Mouse (Mus musculus): ENCODE measurements around the gene Nrsn2. TPM values are rescaled to one million over a fixed set of nuclear protein-coding genes. Genes with fewer than 3 reads are reported as not detected.

Gene Nrsn2
- polyA plus RNA-seq, 1 experiment from 2014 or later = not detected

GRCm38 (mm10) chr2:152406126-152406525 lies 29.7 kb upstream of the Nrsn2 start:
- CTCF ChIA-PET = interaction anchor here (1.5 to 1.7 kb wide), 2 partner anchors 13 to 31 kb away, joined by 3 to 5 read pairs; no protein-coding TSS in a partner anchor
- DNase-seq (ENCODE audit: low read depth, low spot score) (no peak), ATAC-seq (peak; percentile 99)
- in situ Hi-C loops (cut with MboI; ENCODE audit: low pct_unique_long_range_greater_than_20kb) = no loop called here
- POLR2A ChIA-PET = no interaction called here
- no peak for TF ChIP-seq CTCF (IDR thresholded peaks at IDR 0.05)
- H3K27me3 ChIP-seq = no peaks in the 10 kb centered on the region

GRCm38 (mm10) chr2:152399122-152399542 lies 22.7 kb upstream of the Nrsn2 start:
- ChIA-PET CTCF (no interaction called here), POLR2A (interaction anchor here (1.3 kb wide), 1 partner anchor 15 kb away, joined by 3 read pairs; no protein-coding TSS in a partner anchor)
- in situ Hi-C loops (cut with MboI; ENCODE audit: low pct_unique_long_range_greater_than_20kb) = no loop called here
- no peak for DNase-seq (ENCODE audit: low read depth, low spot score)
- no peaks in the 10 kb centered on the region for H3K27me3 ChIP-seq
- TF ChIP-seq CTCF (IDR thresholded peaks at IDR 0.05) = no peak
- no peak for ATAC-seq

DNA sequence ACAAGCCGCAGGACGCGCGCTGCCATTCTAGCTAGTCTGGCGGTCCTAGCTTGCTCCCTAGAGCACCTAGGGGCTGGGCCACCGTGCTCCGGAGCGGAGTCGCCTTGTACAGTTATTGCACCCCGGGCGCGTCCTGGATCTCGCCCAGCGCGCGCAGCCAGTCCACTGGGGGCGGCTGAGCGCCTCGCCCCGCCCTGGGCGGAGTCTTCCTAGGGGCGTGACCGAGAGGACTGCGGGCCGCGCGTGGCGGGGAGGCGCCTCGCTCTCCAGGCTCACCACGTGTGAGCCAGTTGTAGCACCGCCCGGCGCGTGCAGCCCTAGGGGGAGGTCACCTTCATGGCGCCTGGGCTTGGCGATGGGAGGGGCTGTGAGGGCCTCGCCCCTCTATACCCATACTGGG lies 22.3 kb upstream of the Nrsn2 start:
- ChIA-PET CTCF (no interaction called here), POLR2A (interaction anchor here (1.0 to 1.3 kb wide), 2 partner anchors 12 to 15 kb away, joined by 3 read pairs; no protein-coding TSS in a partner anchor)
- TF ChIP-seq CTCF (IDR thresholded peaks at IDR 0.05) = no peak
- DNase-seq (ENCODE audit: low read depth, low spot score) (no peak), ATAC-seq (peak; percentile 50)
- in situ Hi-C loops (cut with MboI; ENCODE audit: low pct_unique_long_range_greater_than_20kb) = no loop called here
- no peaks in the 10 kb centered on the region for H3K27me3 ChIP-seq

DNA sequence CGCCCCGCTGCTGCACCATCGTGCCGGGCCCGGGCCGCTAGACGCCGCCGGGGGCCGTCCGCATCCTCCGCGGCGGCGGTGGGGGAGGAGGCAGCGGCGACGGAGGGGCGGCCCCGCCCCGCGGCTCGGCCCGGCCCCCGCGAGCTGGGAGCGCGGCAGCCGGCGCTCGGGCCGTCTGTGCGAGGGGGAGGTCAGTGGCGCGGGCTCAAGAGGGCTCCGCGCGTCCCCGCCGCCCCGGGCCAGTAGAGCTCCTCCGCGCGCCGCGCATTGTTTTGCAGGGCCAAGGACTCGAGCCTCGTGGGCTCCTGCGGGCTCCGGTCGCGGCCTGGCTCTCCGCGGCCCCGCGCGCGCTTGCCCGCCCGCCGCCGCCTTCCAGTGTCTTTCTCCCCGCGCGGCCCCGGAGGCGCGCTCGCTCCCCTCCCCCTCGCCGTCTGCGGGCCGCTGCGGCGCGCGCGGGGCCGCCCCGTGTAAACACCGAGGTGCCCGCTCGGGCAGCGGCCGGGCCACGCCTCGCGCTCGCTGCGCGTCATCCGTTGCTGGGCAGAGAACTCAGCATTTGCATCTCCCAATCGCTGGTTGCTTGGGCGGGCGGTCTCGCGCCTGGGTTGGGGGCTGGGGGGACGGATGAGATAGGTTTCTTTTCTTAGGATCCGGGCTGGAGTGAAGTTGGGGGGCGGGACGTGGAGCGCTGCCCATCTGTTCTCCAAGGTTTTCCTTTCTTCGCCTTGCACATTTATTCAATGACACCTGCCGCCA lies 21.4 kb upstream of the Nrsn2 start, which contains the start of gene Sox12:
Sox12 (minus strand) TSS at position 384 of the 756 bp plus-strand sequence.
- TF ChIP-seq CTCF (IDR thresholded peaks at IDR 0.05) = no peak
- in situ Hi-C loops (cut with MboI; ENCODE audit: low pct_unique_long_range_greater_than_20kb) = no loop called here
- CTCF ChIA-PET = no interaction called here
- no peaks in the 10 kb centered on the region for H3K27me3 ChIP-seq
- ATAC-seq (peak; percentile 70), DNase-seq (ENCODE audit: low read depth, low spot score) (no peak)
- POLR2A ChIA-PET = interaction anchor here (1.0 to 1.4 kb wide), 2 partner anchors 13 to 46 kb away, joined by 3 read pairs; no protein-coding TSS in a partner anchor

- peak; percentile 13 for ATAC-seq
- DNase-seq (ENCODE audit: low read depth, low spot score) = no peak
- ChIA-PET CTCF (no interaction called here), POLR2A (interaction anchor here (1.4 kb wide), 1 partner anchor 46 kb away, joined by 3 read pairs; no protein-coding TSS in a partner anchor)
- in situ Hi-C loops (cut with MboI; ENCODE audit: low pct_unique_long_range_greater_than_20kb) = no loop called here
- no peak for TF ChIP-seq CTCF (IDR thresholded peaks at IDR 0.05)
- no peaks in the 10 kb centered on the region for H3K27me3 ChIP-seq
Measured at GRCm38 (mm10) chr2:152397004-152397589, 20.7 kb upstream of the Nrsn2 start.

DNA sequence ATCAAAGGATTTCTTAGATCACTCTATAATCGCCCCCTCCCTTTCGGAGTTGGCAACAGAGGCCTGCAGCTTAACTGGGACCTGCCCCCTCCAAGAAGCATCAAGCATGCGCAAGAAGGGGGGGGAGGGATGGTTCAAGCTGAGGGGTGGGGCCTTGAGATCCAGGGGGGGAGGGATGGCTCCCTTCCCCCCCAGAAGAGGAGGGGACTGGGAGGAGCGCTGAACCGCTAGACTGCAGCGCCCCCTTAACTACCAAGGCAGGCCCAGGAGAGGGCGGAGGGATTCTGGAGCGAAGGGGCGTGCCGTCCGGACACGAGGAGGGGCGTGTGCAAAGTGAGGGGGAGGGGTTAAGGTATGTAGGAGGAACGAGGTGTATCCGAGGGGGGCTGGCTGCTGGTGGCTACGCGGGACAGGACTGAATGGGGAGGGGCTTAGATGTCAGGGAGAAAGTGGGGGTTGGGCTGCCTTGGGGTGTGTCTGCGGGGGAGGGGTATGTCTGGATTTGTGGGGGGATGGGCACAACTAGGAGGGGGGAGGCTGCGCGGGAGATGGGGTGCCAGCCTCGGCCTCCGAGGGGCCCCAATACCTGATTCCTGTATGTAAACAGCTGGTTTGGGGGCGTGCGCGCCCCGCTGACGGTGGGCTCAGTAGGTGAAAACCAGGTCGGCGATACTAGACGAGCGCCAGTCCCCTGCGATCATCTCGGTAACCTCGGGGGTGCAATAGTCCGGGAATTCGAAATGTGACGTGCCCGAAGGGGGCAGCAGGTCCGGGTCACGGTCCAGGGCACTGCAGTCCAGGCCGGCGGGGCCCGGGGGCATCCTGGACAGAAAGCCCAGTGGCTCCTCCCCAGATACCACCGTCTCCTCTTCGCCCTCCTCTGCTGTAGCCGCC lies 19.9 kb upstream of the Nrsn2 start:
- no peak for TF ChIP-seq CTCF (IDR thresholded peaks at IDR 0.05)
- in situ Hi-C loops (cut with MboI; ENCODE audit: low pct_unique_long_range_greater_than_20kb) = no loop called here
- H3K27me3 ChIP-seq = no peaks in the 10 kb centered on the region
- peak; percentile 49 for ATAC-seq
- ChIA-PET CTCF (no interaction called here), POLR2A (interaction anchor here (0.6 to 1.4 kb wide), 2 partner anchors 45 to 54 kb away, joined by 3 read pairs; no protein-coding TSS in a partner anchor)
- DNase-seq (ENCODE audit: low read depth, low spot score) = no peak

- CTCF ChIA-PET = interaction anchor here (1.1 kb wide), 1 partner anchor 42 kb away, joined by 3 read pairs; no protein-coding TSS in a partner anchor
- TF ChIP-seq CTCF (IDR thresholded peaks at IDR 0.05) = no peak
- ATAC-seq (no peak), DNase-seq (ENCODE audit: low read depth, low spot score) (no peak)
- POLR2A ChIA-PET = interaction anchor here (0.6 kb wide), 1 partner anchor 54 kb away, joined by 3 read pairs; no protein-coding TSS in a partner anchor
- no peaks in the 10 kb centered on the region for H3K27me3 ChIP-seq
- in situ Hi-C loops (cut with MboI; ENCODE audit: low pct_unique_long_range_greater_than_20kb) = no loop called here
Measured at GRCm38 (mm10) chr2:152395271-152395920, 19.0 kb upstream of the Nrsn2 start.

DNA sequence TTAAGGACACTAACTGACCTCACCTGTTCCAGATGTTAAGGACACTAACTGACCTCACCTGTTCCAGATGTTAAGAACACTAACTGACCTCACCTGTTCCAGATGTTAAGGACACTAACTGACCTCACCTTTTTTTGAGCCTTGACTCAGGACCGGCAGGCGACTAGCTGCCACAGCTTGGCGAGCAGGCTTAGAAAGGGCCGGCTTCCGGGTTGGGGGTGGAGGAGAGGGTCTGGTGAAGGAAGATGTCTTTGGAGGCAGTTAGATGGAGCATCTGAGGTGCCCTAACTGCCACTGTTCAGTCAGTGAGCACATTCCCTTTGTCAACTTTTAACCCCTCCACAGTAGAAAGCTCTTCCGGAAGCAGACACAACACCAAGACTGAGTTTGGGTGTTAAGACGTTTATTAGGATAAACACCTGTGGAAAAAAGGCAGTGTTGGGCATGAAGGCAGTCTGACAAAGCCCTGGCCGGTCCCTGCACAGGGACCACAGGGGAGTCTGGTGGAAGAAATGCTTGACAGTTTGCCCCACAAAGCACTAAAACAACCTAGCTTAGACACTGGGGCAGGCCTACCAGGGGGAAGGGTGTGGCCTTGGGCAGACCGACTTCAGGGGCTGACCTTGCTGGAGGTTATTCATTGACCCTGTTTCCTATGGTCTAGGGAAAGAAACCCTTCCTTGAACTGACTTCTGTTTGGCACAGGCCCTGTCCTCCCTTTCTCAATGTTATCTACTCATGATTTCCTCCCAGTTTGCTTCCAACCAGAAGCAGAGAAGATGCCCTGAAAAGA lies 17.0 kb upstream of the Nrsn2 start:
- CTCF ChIA-PET = interaction anchor here (0.8 to 3.7 kb wide), 6 partner anchors 11 to 79 kb away, joined by 3 to 21 read pairs (median 5); no protein-coding TSS in a partner anchor
- DNase-seq (ENCODE audit: low read depth, low spot score) = no peak
- in situ Hi-C loops (cut with MboI; ENCODE audit: low pct_unique_long_range_greater_than_20kb) = loop anchor here (5.0 kb wide), 1 partner anchor 49 kb away; no protein-coding TSS in a partner anchor
- POLR2A ChIA-PET = no interaction called here
- no peaks in the 10 kb centered on the region for H3K27me3 ChIP-seq
- ATAC-seq = no peak
- no peak for TF ChIP-seq CTCF (IDR thresholded peaks at IDR 0.05)

GRCm38 (mm10) chr2:152392786-152393185 lies 16.3 kb upstream of the Nrsn2 start:
- ATAC-seq (no peak), DNase-seq (ENCODE audit: low read depth, low spot score) (no peak)
- POLR2A ChIA-PET = no interaction called here
- CTCF ChIA-PET = interaction anchor here (0.6 to 3.7 kb wide), 9 partner anchors 9 to 161 kb away, joined by 3 to 21 read pairs (median 3); no protein-coding TSS in a partner anchor
- H3K27me3 ChIP-seq = no peaks in the 10 kb centered on the region
- TF ChIP-seq CTCF (IDR thresholded peaks at IDR 0.05) = no peak
- in situ Hi-C loops (cut with MboI; ENCODE audit: low pct_unique_long_range_greater_than_20kb) = loop anchor here (5.0 kb wide), 1 partner anchor 50 kb away; no protein-coding TSS in a partner anchor

Measured in Patski (cell line).